Mouse (Mus musculus) telencephalon, adult 2 months (tissue): Measurements from ENCODE around the gene Tekt4.

Experiments used
- DNase-seq: peaks from one replicate; pipeline ENCODE4 v3.0.0-alpha.2; 2011; ENCODE audit warnings: low read depth, low spot score

Tekt4 gene

GRCm38 (mm10) chr17:25474330-25475077, 20.1 kb downstream of the Tekt4 start:
- no peak for DNase-seq

GRCm38 (mm10) chr17:25475946-25476744, 21.7 kb downstream of the Tekt4 start:
- no peak for DNase-seq

- no peak for DNase-seq
Observed at GRCm38 (mm10) chr17:25480152-25480551, 25.7 kb downstream of the Tekt4 start.

- DNase-seq, result no peak
Observed at GRCm38 (mm10) chr17:25480820-25481219, 26.4 kb downstream of the Tekt4 start.

- no peak for DNase-seq
Observed at GRCm38 (mm10) chr17:25482092-25482491, 27.7 kb downstream of the Tekt4 start.

- DNase-seq, result no peak
Observed at GRCm38 (mm10) chr17:25497013-25497412, 42.6 kb downstream of the Tekt4 start, which contains the start of gene Sstr5. Gene Sstr5, minus strand, starts transcription at chr17:25497288.

GRCm38 (mm10) chr17:25502599-25502998, 48.2 kb downstream of the Tekt4 start:
- no peak for DNase-seq

GRCm38 (mm10) chr17:25507799-25508198, 53.4 kb downstream of the Tekt4 start:
- DNase-seq, result peak; percentile 28

- DNase-seq, result peak; percentile 29
Observed at GRCm38 (mm10) chr17:25508860-25509577, 54.6 kb downstream of the Tekt4 start.

- DNase-seq, result no peak
Observed at GRCm38 (mm10) chr17:25510074-25510830, 55.8 kb downstream of the Tekt4 start.

- no peak for DNase-seq
Observed at GRCm38 (mm10) chr17:25511876-25512275, 57.5 kb downstream of the Tekt4 start.

GRCm38 (mm10) chr17:25514055-25514454, 59.6 kb downstream of the Tekt4 start:
- DNase-seq, result no peak

- no peak for DNase-seq
Observed at GRCm38 (mm10) chr17:25516315-25516714, 61.9 kb downstream of the Tekt4 start.

GRCm38 (mm10) chr17:25518144-25518543, 63.7 kb downstream of the Tekt4 start:
- DNase-seq, result peak; percentile 55

GRCm38 (mm10) chr17:25519511-25519910, 65.1 kb downstream of the Tekt4 start:
- peak; percentile 60 for DNase-seq

- no peak for DNase-seq
Observed at GRCm38 (mm10) chr17:25520492-25520891, 66.1 kb downstream of the Tekt4 start.

- DNase-seq, result no peak
Observed at GRCm38 (mm10) chr17:25522080-25522479, 67.7 kb downstream of the Tekt4 start.
